Comparison of ENCODE assay signal across 17 mouse cellular contexts in the genomic region with DNA sequence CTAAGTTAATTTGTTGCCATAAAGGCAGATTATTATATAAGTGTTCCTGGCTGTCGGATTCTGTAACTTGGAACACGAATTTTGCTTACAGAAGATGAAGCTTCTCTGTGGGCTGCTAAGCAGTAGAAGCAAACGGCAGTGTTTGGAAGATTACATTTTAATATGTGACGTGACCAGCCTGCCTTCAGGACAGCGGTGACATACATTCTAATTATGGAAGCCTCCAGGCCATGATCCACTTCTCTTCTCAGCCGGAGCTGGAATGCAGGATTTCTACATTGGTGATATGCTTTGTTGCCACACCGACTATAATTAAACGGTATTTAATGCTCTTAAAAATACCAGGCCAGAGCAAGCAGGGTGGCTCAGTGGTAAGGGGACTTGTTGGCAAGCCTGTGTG. TPM values are rescaled to one million over a fixed set of nuclear protein-coding genes. Genes with fewer than 3 reads are reported as not detected.
DNase-seq lines count a peak whose midpoint lies in the region; ATAC-seq and TF ChIP-seq lines count a peak whose summit lies in the region.
"Had no signal": no experiment of that assay in that cellular context is flagged by ENCODE, and none has a peak within 500 bp of the region (broad histone marks: within the 10 kb centered on the region; RNA-seq: fewer than 3 reads in every experiment).

No protein-coding gene starts in this region.

- no peaks in the 10 kb centered on the region for H3K27me3 ChIP-seq in heart, postnatal 0 days (ENCODE audit: control insufficient read depth, insufficient read depth, low read length)
- H3K27me3 ChIP-seq in heart, adult 2 months (ENCODE audit: control insufficient read depth, insufficient read depth, low read length), result no peaks in the 10 kb centered on the region
- H3K27me3 ChIP-seq: embryonic facial prominence, embryonic 12.5 days; liver, embryonic 12.5 days; lung, embryonic 15.5 days; midbrain, embryonic 13.5 days had no signal

- H3K27ac ChIP-seq in heart, postnatal 0 days (ENCODE audit: low read depth), result peak overlapping the region; percentile 71
- no peak overlapping the region for H3K27ac ChIP-seq in heart, adult 2 months
- H3K27ac ChIP-seq: embryonic facial prominence, embryonic 12.5 days; forebrain, embryonic 10.5 days; liver, embryonic 12.5 days; lung, embryonic 15.5 days; midbrain, embryonic 13.5 days had no signal

- no peak for TF ChIP-seq CTCF in heart, postnatal 0 days (IDR thresholded peaks at IDR 0.05; ENCODE audit: low read depth)
- no peak for TF ChIP-seq CTCF in heart, adult 2 months (IDR thresholded peaks at IDR 0.05)

- H3K4me2 ChIP-seq in heart, postnatal 0 days (ENCODE audit: low read depth, low read length), result no peak overlapping the region
- H3K4me2 ChIP-seq: embryonic facial prominence, embryonic 12.5 days; liver, embryonic 12.5 days; lung, embryonic 15.5 days; midbrain, embryonic 13.5 days had no signal

- no peak overlapping the region for H3K4me3 ChIP-seq in heart, postnatal 0 days (ENCODE audit: low read depth, low read length)
- no peak overlapping the region for H3K4me3 ChIP-seq in heart, adult 2 months
- H3K4me3 ChIP-seq: embryonic facial prominence, embryonic 12.5 days; forebrain, embryonic 10.5 days; liver, embryonic 12.5 days; lung, embryonic 15.5 days; midbrain, embryonic 13.5 days had no signal

- intact Hi-C loops in heart, adult 2 months (cut with DNase I), result no loop called here

- TF ChIP-seq POLR2A in heart, adult 2 months (IDR thresholded peaks at IDR 0.05; ENCODE audit: insufficient read depth, low read depth, low read length), result no peak

- no peaks in the 10 kb centered on the region for H3K9me3 ChIP-seq in heart, postnatal 0 days (replicated peaks; ENCODE audit: control insufficient read depth, low read length)
- H3K9me3 ChIP-seq: embryonic facial prominence, embryonic 12.5 days; forebrain, embryonic 10.5 days; G1E; liver, embryonic 12.5 days; lung, embryonic 15.5 days; midbrain, embryonic 13.5 days had no signal

- H3K36me3 ChIP-seq in heart, postnatal 0 days (replicated peaks; ENCODE audit: control insufficient read depth, insufficient read depth, low read length), result no peaks in the 10 kb centered on the region
- H3K36me3 ChIP-seq in heart, adult 2 months (ENCODE audit: control insufficient read depth, insufficient read depth, low read length), result no peaks in the 10 kb centered on the region
- H3K36me3 ChIP-seq: embryonic facial prominence, embryonic 12.5 days; forebrain, embryonic 10.5 days; G1E; liver, embryonic 12.5 days; lung, embryonic 15.5 days; midbrain, embryonic 13.5 days had no signal

- TF ChIP-seq EP300 in heart, postnatal 0 days (IDR thresholded peaks at IDR 0.05; ENCODE audit: low read depth), result no peak
- no peak for TF ChIP-seq EP300 in heart, adult 2 months (IDR thresholded peaks at IDR 0.05; ENCODE audit: insufficient read depth, low read depth, low read length)

- no peak overlapping the region for H3K9ac ChIP-seq in heart, postnatal 0 days (replicated peaks; ENCODE audit: low read depth, low read length)
- no peak overlapping the region for H3K9ac ChIP-seq in heart, adult 2 months (ENCODE audit: low read depth, low read length)
- H3K9ac ChIP-seq: embryonic facial prominence, embryonic 12.5 days; liver, embryonic 12.5 days; lung, embryonic 15.5 days; midbrain, embryonic 13.5 days had no signal

- ATAC-seq in heart, postnatal 0 days (ENCODE audit: insufficient read depth, low read depth), result peak; percentile 90
- ATAC-seq: inflammation-experienced regulatory T-cells, adult 6 months; liver, embryonic 12.5 days; midbrain, embryonic 13.5 days had no signal

- no peaks in the 10 kb centered on the region for H3K4me1 ChIP-seq in heart, postnatal 0 days (ENCODE audit: control insufficient read depth, insufficient read depth)
- H3K4me1 ChIP-seq in heart, adult 2 months (ENCODE audit: control insufficient read depth, insufficient read depth, low read length), result no peaks in the 10 kb centered on the region
- H3K4me1 ChIP-seq: embryonic facial prominence, embryonic 12.5 days; forebrain, embryonic 10.5 days; liver, embryonic 12.5 days; lung, embryonic 15.5 days; midbrain, embryonic 13.5 days had no signal

- DNase-seq in frontal cortex, adult 2 months (ENCODE audit: extremely low spot score in 1 of 2, low spot score in 1 of 2), result peak; percentile 45 to 51
- DNase-seq in frontal cortex, postnatal 14 days (ENCODE audit: low spot score in 2 of 2), result no peak
- peak; percentile 67 for DNase-seq in heart, postnatal 0 days (ENCODE audit: low spot score)
- DNase-seq in heart, adult 2 months, result no peak
- DNase-seq in right cerebral cortex, adult 2 months (ENCODE audit: low spot score in 2 of 2), result peak; percentile 27 to 48
- DNase-seq in right cerebral cortex, postnatal 14 days, result no peak
- no peak for DNase-seq in urinary bladder, postnatal 10 days (ENCODE audit: low spot score)
- DNase-seq: adrenal gland, adult 2 months; thymus, adult 18-20 months had no signal

- no peaks in the 10 kb centered on the region for H3K79me2 ChIP-seq in heart, adult 2 months (replicated peaks; ENCODE audit: control insufficient read depth, insufficient read depth, low read length)

- WGBS in heart, postnatal 0 days, result 37% methylated on average over 8 of the region's 8 CpGs
- WGBS in heart, adult 2 months, result 57% methylated on average over 8 of the region's 8 CpGs

RNA-seq across cellular contexts. Expression of a gene that starts 11.0 kb away (rescaled TPM):
- polyA plus RNA-seq in frontal cortex, adult 2 months (2012; rRNA removed), result 0.13 and 0.24 TPM in 2 replicates
- total RNA-seq in heart, postnatal 0 days (2014; rRNA removed; ENCODE audit: low replicate concordance), result 0.57 and 2.8 TPM in 2 replicates
- polyA plus RNA-seq in heart, postnatal 0 days (2015; fragmentation: Nextera tagmentation; extraction: Ambion mirVana), result 2.6 and 3.0 TPM in 2 replicates
- 1 to 10 TPM; 1.5 to 1.6 TPM for total RNA-seq in heart, adult 2 months (2021)
- 0.35 and 0.73 TPM in 2 replicates for polyA plus RNA-seq in heart, adult 2 months (2012; rRNA removed)
- polyA plus RNA-seq: forebrain, embryonic 10.5 days; G1E; hindbrain, embryonic 11.5 days; midbrain, embryonic 13.5 days had no signal

Comparison
In these comparisons a context has a peak if more than half of its experiments do, and no peak if none do; other contexts are left out.
1. DNase-seq: peak in frontal cortex, adult 2 months (2 of 2), heart, postnatal 0 days (single experiment) and right cerebral cortex, adult 2 months (2 of 2); none in frontal cortex, postnatal 14 days (0 of 2), heart, adult 2 months (0 of 2), right cerebral cortex, postnatal 14 days (single experiment) and urinary bladder, postnatal 10 days (single experiment).